Mouse (Mus musculus): ENCODE data around the gene Suds3.

DNA sequence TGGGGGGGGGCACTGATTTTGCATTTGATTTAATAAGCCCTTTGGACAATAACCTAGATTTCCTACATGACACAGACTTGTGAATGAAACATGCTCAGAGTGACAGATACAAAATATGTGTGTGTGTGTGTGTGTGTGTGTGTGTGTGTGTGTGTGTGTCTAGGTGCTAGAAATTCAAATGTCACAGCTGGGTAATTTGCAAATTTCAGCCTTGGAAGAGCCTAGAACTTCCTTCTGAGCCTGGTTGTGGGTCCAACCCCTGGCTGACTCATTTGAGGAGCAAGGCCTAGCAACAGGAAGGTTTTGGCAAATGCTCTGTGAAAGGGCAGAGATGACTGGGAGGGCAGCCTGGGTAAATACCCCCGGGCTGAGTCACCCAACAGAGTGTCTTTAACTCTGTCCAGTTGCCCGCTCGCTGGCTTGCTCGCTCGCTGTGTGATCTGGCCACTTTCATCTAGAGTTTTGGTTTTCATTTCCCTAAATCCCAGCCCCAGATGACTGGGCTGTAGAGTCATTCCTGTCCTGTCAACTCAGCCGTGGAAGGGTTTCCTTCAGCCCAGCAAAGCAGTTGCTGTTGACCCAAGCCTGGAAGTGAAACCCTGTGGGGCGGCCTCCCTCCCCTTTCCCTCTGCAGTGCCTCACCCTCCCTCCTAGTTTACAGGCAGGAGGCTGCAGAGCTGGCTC lies 42.6 kb upstream of the Suds3 start:
- no peak for TF ChIP-seq CTCF (IDR thresholded peaks at IDR 0.05; ENCODE audit: low read depth)
- no peak for TF ChIP-seq EP300 (optimal IDR thresholded peaks at IDR 0.05)

All from stomach, postnatal 0 days (tissue).